Mouse (Mus musculus) ES-E14 (cell line): ENCODE results near the gene Gm17374.

Experiments used
- CHD2 ChIP-seq: IDR thresholded peaks from 2 replicates; pipeline ENCODE4 v1.6.1; 2014; ENCODE audit warnings: mild to moderate bottlenecking, low read depth, low read length, inconsistent platforms
- HCFC1 ChIP-seq: IDR thresholded peaks from 2 replicates; pipeline ENCODE4 v1.6.1; 2012; ENCODE audit warnings: low read length, inconsistent platforms, borderline replicate concordance; ENCODE audit not compliant: insufficient read depth
- MAFK ChIP-seq: IDR thresholded peaks from 2 replicates; pipeline ENCODE4 v1.6.1; 2014; ENCODE audit warnings: mild to moderate bottlenecking, low read depth, low read length, inconsistent platforms; ENCODE audit not compliant: insufficient read depth
- ZC3H11A ChIP-seq: IDR thresholded peaks from 2 replicates; pipeline ENCODE4 v1.6.1; 2012; ENCODE audit warnings: low read depth, mild to moderate bottlenecking, inconsistent platforms, low read length, borderline replicate concordance
- ZNF384 ChIP-seq: IDR thresholded peaks from 2 replicates; pipeline ENCODE4 v1.6.1; 2012; ENCODE audit warnings: low read depth, low read length, inconsistent platforms

- no peak for TF ChIP-seq ZC3H11A
- TF ChIP-seq MAFK: no peak
- TF ChIP-seq ZNF384: no peak
- peak; percentile 76 for TF ChIP-seq HCFC1
- no peak for TF ChIP-seq CHD2
Observed at GRCm38 (mm10) chr2:140170127-140170802, 18.4 kb downstream of the Gm17374 start, which contains the start of the genes Esf1 and Ndufaf5.
